Comparison of ENCODE assay signal across 8 mouse cellular contexts in genomic region chr1:133596298-133597007, GRCm38 (mm10). TPM values are rescaled to one million over a fixed set of nuclear protein-coding genes. Genes with fewer than 3 reads are reported as not detected.
DNase-seq lines count a peak whose midpoint lies in the region; ATAC-seq and TF ChIP-seq lines count a peak whose summit lies in the region.

No protein-coding gene starts in this region.

- no peak overlapping the region for H3K4me3 ChIP-seq in kidney, embryonic 14.5 days (ENCODE audit: low read length)
- H3K4me3 ChIP-seq in cortical plate, adult 2 months (ENCODE audit: insufficient read depth, low read length): no peak overlapping the region
- no peak overlapping the region for H3K4me3 ChIP-seq in midbrain, embryonic 12.5 days

- ATAC-seq in kidney, embryonic 14.5 days (ENCODE audit: low FRiP score, low TSS enrichment): peak; percentile 32; the same call in 1 of the 2 replicates
- ATAC-seq in midbrain, embryonic 12.5 days (ENCODE audit: low FRiP score, low read depth): peak; percentile 66
- no peak for ATAC-seq in megakaryocyte progenitor cell, adult 5-6 weeks (replicated peaks; ENCODE audit: poor library complexity)
- no peak for ATAC-seq in CD4-positive, CD25-positive, alpha-beta regulatory T cell, adult 4 months

- peaks cover 3% of the 10 kb centered on the region; the same call in 1 of the 2 replicates for H3K36me3 ChIP-seq in kidney, embryonic 14.5 days (ENCODE audit: control insufficient read depth, insufficient read depth, low read length)
- H3K36me3 ChIP-seq in midbrain, embryonic 12.5 days: peaks cover 17% of the 10 kb centered on the region; the same call in 1 of the 2 replicates

- WGBS in kidney, embryonic 14.5 days: 25% methylated on average over 4 of the region's 4 CpGs
- WGBS in midbrain, embryonic 12.5 days: 5% methylated on average over 4 of the region's 4 CpGs

- 0 out of 2 replicates have a peak, but pooled peaks cover 2% of the 10 kb centered on the region for H3K4me1 ChIP-seq in kidney, embryonic 14.5 days (ENCODE audit: control insufficient read depth, insufficient read depth, low read length)
- no peaks in the 10 kb centered on the region for H3K4me1 ChIP-seq in cortical plate, adult 2 months (ENCODE audit: control insufficient read depth, insufficient read depth, low read length)
- peaks cover 17% of the 10 kb centered on the region for H3K4me1 ChIP-seq in midbrain, embryonic 12.5 days

- no peak overlapping the region for H3K4me2 ChIP-seq in kidney, embryonic 14.5 days (replicated peaks; ENCODE audit: low read depth, low read length)
- no peak overlapping the region for H3K4me2 ChIP-seq in midbrain, embryonic 12.5 days (replicated peaks)

- no peak overlapping the region for H3K27ac ChIP-seq in kidney, embryonic 14.5 days (ENCODE audit: low read depth, low read length)
- H3K27ac ChIP-seq in cortical plate, adult 2 months (ENCODE audit: insufficient read depth, low read length): no peak overlapping the region
- peak overlapping the region; percentile 82 for H3K27ac ChIP-seq in midbrain, embryonic 12.5 days (replicated peaks)

- H3K9me3 ChIP-seq in kidney, embryonic 14.5 days (ENCODE audit: control insufficient read depth, low read length): no peaks in the 10 kb centered on the region
- H3K9me3 ChIP-seq in midbrain, embryonic 12.5 days: no peaks in the 10 kb centered on the region

- H3K27me3 ChIP-seq in kidney, embryonic 14.5 days (ENCODE audit: control insufficient read depth, insufficient read depth, low read length): no peaks in the 10 kb centered on the region
- no peaks in the 10 kb centered on the region for H3K27me3 ChIP-seq in midbrain, embryonic 12.5 days

- H3K9ac ChIP-seq in kidney, embryonic 14.5 days (ENCODE audit: low read depth, low read length): no peak overlapping the region
- no peak overlapping the region for H3K9ac ChIP-seq in midbrain, embryonic 12.5 days (replicated peaks)

- peak; percentile 36 for TF ChIP-seq CTCF in cortical plate, adult 2 months (IDR thresholded peaks at IDR 0.05; ENCODE audit: extremely low read depth, insufficient read depth, low read length)

- DNase-seq in kidney, adult 8-10 months: no peak
- peak; percentile 11 to 36 for DNase-seq in frontal cortex, postnatal 36 days (ENCODE audit: low spot score in 2 of 2)
- DNase-seq in right cerebral cortex, postnatal 4 days: no peak

- TF ChIP-seq POLR2A in cortical plate, adult 2 months (IDR thresholded peaks at IDR 0.05; ENCODE audit: extremely low read depth, insufficient read depth, low read length): no peak

RNA-seq across cellular contexts. Expression of gene Snrpe, which starts 13.6 kb away (rescaled TPM):
- polyA plus RNA-seq in kidney, embryonic 14.5 days (2014; fragmentation: Nextera tagmentation; extraction: Ambion mirVana): 818 and 1,095 TPM in 2 replicates
- polyA plus RNA-seq in cortical plate, adult 2 months (2012; rRNA removed): 91.1 and 101 TPM in 2 replicates
- polyA plus RNA-seq in midbrain, embryonic 12.5 days (2016; fragmentation: Nextera tagmentation; extraction: Ambion mirVana): 703 and 733 TPM in 2 replicates
- 442 and 480 TPM in 2 replicates for total RNA-seq in megakaryocyte progenitor cell, adult 5-6 weeks (2015)
- 355 and 432 TPM in 2 replicates for total RNA-seq in megakaryocyte progenitor cell, adult 5-6 weeks (2017)
- polyA plus RNA-seq in CD4-positive, CD25-positive, alpha-beta regulatory T cell, adult 4 months (2017; shearing (Covaris generic)): 100 to 1,000 TPM; 281 to 399 TPM

Comparison
In these comparisons a context has a peak if more than half of its experiments do, and no peak if none do; other contexts are left out.
1. ATAC-seq: peak in kidney, embryonic 14.5 days (single experiment) and midbrain, embryonic 12.5 days (single experiment); none in megakaryocyte progenitor cell, adult 5-6 weeks (single experiment) and CD4-positive, CD25-positive, alpha-beta regulatory T cell, adult 4 months (single experiment).
2. DNase-seq: peak in frontal cortex, postnatal 36 days (2 of 2); none in kidney, adult 8-10 months (0 of 2) and right cerebral cortex, postnatal 4 days (single experiment).